Mouse (Mus musculus) E14TG2a.4 (cell line): ENCODE measurements around the gene Pdzd11.

Source experiments
- CTCF ChIP-seq: conservative IDR thresholded peaks from 2 replicates; pipeline ENCODE4 v1.5.1; 2014; ENCODE audit warnings: low read length
- NANOG ChIP-seq: IDR thresholded peaks from 2 replicates; pipeline ENCODE4 v1.6.1; 2014; ENCODE audit warnings: borderline replicate concordance, low read length, mixed read lengths
- POU5F1 ChIP-seq: IDR thresholded peaks from 2 replicates; pipeline ENCODE4 v1.6.1; 2014; ENCODE audit warnings: low read length, borderline replicate concordance

DNA sequence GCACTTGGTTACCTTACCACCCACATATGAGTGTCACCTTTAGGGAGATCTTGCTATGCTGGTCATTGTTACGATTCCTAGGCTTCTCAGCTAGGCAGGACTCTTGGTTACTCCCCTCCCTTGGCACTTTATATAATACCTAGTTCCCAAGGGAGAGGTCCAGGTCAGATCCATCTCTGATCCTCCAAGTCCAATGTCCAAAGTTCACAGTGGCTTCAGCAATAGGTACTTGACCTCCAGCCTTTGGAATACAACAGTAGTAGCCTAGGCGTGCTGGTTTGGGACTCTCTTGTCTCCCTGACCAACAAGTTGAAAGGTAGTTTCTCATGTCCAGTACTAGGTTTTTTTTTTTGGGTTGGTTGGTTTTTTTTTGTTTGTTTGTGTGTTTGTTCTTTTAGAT, 2.7 kb upstream of the Pdzd11 start:
- TF ChIP-seq CTCF: no peak
- no peak for TF ChIP-seq POU5F1
- no peak for TF ChIP-seq NANOG
